Mouse (Mus musculus) retina, adult 2 months (tissue): ENCODE results near the gene Mllt10.

ENCODE experiments used
- DNase-seq: peaks from one replicate; pipeline ENCODE4 v3.0.0-alpha.2; 2012; ENCODE audit warnings: low read depth, low spot score

The Mllt10 gene

DNA sequence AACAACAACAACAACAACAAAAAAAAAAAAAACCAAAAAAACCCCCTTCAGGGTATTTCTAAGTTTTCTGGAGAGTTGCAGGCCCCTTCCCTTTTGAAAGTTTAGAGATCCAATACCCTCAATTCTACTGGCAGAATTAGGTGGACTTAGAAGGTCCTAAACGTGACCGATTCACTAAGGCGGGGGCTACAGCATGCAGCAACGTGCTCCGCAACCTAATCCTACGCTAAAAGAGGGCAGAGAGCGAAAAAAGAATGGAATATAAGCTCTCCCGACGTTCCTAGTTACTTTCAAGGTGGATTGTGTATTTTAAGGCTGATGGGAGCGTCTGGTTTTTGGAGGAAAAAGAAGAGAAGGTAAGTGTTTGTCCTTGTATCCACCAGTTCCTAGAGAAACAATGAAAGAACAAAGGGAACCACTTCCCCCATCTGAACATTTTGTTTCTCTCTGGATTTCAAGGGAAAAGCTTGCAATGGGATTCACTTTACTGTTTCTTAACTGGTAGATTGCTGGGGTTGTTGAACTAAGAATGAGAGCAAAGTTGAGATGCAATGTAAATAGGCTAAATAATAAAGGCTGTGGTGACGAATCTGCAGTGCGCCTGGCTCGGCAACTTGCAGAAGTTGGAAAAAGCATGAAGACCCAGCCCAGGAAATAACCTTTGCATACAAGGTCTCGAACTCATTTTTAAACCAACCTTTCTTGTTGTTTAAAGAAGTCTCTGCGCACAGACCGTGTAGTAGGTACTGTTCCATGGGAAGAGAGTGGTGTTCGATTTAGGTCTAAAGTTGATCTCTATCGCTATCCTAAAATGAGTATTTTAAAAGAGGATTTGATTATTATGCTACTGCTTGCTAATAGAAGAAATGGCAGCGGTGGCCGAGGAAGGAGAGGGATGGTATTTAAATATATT, at the start of gene Mllt10:
TSS of gene Mllt10 (plus strand) at position 222 of the 913 bp plus-strand sequence.
- DNase-seq, result no peak

DNA sequence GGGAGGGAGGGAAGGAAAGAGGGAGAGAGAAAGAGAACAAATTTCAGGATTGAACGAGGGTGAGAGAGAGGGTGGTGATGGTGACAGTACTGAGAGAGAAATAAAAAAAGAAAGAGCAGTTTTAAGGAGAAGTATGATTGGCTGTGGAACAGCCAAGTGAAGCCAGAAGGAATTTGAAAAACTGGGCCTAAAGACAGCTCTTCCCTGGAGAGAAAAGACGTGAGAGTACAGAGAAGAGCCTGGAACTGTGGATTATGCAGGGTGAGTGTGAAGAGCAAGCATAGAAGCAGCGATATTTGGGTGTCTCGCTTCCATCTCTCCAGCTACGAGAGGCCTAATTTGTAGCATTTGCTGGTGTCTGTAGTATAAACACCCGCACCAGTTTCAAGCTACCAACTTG, 43.8 kb upstream of the Mllt10 start:
- DNase-seq, result no peak

DNA sequence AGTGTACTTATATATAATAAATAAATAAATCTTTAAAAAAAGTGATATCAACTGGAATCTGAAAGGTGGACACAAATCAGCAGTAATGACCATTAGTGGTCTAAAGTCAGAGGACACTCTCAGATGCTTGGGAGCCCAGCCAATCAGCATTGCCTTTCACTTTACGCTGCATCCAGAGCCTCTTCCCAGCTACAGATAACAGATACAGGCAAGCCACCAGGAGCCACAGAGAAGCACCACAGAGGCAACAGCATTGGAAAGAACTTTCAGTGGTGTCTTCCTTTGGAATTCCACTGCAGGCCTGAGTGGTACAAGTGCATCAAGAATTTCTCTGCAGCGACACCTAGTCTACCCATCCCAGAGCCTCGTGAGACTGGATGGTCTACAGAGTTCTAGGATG, 42.2 kb upstream of the Mllt10 start:
- no peak for DNase-seq

DNA sequence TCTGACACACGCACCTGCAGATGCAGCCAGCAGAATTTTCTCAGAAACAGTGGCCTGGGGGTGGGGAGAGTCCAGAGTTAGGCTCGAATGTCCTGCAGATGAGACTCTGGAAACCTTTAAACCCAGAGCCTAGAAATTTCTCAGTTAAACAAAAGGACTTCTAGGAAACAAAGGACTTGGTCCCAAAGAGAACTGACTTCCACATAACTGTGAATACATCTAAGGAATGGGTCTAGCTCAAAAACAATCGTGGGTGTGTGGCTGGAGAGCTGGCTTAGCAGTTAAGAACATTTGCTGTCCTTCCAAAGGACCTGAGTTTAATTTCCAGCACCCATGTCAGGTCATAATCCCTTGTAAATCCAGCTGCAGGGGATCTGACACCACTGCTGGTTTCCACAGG, 39.5 kb upstream of the Mllt10 start:
- DNase-seq, result no peak

DNA sequence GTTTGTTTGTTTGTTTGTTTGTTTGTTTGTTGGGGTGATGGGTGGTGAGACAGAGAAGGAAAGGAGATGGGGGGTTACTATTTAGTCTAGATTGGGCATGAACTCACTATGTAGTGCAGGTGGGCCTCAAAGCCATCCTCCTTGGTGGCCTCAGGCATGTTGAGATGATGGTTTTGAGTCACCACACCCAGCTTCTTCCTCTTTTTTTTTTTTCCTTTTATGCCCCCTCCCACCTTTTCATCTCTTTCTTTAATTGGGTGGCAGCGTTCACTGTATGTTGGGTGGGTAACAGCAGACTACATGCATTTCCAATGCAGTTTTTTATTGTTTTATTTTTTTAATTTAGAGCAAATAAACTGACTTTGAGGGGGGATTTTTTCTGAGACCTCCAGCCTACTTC, 38.4 kb upstream of the Mllt10 start:
- no peak for DNase-seq

DNA sequence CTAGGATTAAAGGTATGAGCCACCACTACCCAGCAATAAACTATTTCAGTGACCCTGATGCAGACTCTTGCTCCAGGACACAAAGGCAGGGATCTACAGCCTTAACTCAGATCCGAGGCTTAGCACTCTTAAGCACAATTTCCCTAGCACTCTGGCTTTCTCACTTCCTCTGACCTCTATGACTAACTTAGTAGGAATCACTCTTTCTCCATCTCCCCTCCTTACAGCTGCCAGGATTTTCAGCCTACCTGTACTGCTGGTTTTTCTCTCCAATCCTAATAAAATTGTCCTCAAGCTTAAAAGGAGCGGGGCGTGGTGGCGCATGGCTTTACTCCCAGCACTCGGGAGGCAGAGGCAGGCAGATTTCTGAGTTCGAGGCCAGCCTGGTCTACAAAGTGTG, 37.7 kb upstream of the Mllt10 start:
- no peak for DNase-seq

DNA sequence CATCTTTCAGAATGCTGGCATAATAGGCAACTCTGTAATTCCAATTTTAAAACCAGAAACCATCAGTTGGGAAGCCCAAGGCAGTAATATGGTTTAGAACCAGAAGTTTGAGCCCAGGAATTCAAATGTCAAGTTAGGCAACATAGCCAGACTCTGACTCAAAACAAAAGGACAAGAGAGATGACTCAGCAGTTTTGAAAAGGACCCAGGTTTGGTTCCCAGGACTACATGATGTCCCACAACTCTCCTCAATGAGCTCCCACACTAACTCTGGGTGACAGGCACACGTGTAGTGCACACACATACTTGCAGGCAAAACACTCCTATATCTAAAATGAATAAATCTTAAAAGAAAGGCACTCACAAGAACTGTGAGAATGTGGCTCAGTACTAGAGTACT, 35.9 kb upstream of the Mllt10 start:
- no peak for DNase-seq

DNA sequence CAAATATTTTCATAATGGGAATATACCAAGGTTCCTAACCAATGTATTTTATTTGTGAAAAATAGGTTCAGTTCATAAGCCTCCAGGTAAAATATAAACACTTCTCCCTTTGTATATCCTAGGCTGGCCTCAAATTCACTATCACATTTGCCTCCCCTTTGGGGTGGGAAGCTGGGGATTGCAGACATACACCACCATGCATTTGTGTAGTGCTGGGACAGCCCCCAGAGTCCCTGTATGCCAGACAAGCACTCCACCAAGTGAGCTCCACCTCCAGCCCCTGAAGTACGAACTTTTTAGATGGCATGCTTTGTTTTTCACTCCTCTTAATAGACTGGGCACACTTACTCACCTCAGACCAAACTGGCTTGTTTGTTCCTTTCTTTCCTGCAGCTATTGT, 32.2 kb upstream of the Mllt10 start:
- DNase-seq, result no peak

DNA sequence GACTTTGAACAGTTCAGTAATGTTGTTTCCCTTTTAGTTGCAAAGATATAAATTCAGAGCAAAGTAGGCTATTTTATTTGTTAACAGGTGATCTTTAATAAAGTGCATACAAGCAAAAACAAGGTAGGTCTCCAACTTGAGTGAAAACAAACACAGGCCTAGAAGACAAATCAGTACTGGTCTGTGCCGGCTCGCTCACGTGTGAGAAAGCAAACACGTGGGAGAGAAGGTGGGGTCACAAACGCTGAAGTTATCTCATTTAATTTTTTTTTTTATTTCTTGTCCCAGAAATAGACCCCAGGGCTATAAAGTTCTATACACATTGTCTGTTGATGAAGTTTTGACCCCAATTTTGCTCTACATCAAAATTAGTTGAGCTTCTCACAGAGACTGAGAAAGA, 29.9 kb upstream of the Mllt10 start:
- no peak for DNase-seq

DNA sequence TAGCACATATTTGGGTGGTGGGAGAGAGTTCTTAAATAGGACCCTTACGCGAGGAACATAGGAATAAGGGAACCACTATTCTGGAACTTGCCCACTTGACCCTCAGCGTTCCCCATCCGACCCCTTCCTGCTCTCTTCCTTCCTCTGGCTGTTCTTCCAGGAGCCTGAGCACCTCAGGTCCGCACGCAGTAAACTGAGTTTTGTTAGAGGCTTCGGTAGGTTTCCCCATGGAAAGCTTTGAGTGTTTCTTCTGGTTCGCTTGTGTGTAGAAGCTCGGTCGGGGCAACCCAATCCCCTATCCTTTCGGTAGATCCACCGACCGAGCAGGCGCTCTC, 29.3 kb upstream of the Mllt10 start:
- DNase-seq, result no peak

DNA sequence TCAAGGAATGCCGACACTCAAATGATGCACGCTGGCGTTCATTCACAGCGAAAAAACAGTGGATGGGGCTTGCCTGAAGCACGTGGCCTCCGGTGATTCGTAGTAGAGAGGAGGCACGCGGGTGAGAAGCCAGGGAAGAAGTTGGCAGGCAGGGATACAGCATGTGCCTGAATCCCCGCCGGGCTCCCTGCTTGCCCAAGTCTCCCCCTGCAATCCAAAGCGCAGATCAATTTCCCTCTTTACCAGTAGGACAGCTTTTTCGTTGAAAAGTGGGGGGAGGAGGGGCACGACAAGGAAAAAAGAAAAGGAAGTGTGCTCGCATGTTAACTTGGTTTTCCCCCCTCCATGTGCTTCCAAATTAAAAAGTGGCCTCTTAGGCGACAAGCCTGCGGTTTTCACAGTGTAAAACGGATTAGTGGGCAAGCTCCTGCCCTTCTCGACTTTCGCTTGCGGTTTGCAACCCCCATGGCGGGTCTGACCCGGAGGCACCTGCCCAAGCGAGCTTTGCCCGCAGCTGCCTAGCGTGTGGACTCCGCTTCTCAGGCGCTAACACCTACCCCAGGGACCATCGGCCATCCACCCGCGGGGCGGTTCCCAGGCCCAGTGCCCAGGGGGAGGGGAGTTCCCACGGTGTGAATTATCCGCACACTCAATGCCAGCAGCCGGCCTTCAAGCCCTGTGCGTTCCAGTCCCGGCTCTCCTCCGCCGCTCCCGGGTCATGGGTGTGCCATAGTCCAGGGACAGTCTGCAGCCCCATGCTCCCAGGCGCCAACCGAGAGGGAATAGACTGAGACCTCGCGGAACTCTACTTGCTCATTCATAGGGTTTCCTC, 28.7 kb upstream of the Mllt10 start:
- DNase-seq, result no peak

DNA sequence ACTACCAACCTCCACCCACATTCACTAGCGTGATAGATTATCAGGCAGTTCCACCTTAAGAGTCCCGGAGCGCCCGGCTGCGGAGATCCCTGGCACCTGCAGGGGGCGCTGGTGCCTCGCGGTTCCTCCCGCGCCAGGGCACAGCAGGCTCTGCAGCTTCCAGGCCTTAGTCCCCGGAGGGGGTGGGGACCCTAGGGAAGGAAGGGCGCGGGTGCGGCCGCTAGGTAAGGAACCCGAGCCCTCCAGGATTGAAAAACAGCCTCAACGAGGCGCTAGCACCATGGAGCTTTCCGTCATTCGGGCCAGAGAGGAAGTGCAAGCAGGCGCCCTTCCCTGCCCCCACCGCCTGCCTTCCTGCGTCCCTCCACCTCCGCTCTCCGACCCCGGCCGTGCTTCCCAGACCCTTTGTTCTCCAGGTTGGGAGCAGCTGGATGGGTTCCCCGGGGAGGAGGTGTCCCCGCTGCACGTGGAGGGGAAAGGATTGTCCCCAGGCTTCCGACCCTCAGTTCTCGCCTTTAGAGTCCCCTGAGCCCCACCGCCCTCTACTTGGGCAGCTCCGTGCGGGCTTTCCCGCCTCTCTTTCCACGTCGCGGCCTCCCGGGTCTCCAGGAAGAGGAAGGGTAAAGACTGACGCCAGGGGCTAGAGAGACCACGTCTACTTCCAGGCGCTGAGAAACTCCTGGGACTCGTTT, 27.4 kb upstream of the Mllt10 start:
- peak; percentile 85 for DNase-seq

DNA sequence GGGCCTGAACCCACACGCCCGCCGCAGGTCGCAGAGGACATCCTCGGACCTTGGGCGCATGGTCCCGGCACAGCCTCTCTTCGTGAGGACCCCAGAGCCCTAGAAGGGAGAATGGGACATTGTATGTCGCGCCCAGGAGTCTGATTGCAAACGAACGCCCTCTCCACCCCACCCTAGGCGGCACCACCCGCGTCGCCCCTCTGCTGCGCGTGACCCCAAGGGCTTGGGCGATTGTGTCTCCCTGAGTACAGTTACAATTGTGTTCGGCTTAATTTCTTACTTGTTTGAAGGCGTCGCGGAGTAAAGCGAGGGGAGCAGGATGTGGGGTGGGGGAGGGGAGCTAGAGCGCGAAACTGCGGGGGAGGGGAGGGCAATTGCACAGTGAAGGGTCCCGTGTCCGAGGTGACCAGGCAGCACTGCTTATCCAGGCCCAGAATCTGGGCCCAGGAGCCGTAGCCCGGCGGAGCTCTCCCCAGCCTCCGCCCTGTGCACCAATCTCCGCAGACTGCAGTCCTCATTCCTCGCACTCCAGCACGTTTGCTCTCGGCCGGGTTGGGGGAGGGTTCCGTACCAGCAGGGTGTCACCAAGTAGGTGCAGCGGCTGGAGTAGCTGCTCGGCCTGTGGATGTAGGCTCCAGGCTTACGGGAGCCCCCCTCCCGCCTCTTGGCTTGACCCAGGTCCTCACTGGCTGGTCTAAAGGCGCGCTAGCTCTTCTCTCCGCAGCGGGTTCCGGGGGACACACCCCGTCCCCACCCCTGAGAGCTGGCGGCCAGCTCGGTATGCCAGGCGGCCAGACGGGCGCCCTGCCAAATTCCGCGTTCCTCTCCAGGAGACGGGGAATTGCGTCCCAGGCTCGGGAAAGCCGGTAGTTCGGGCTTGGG, 26.7 kb upstream of the Mllt10 start:
- DNase-seq, result no peak

DNA sequence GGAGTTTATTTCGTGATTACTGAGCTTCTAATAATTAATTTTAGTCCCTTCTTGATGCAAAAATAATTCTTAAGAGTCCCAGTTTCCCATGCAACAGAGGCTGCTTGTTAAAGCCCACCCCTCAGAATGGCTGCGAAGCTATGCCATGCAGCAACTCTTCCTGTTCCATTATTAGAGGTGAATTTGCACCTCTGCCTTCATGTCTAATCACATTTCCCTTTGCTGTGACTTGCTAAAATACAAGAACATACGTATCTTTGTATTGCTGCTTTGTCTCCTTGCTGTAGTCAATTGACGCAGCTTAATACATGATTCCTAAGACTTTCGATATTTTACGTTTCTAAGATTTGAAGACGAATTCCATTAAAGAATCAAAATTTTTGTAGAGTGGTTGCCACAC, 25.4 kb upstream of the Mllt10 start:
- DNase-seq, result no peak

DNA sequence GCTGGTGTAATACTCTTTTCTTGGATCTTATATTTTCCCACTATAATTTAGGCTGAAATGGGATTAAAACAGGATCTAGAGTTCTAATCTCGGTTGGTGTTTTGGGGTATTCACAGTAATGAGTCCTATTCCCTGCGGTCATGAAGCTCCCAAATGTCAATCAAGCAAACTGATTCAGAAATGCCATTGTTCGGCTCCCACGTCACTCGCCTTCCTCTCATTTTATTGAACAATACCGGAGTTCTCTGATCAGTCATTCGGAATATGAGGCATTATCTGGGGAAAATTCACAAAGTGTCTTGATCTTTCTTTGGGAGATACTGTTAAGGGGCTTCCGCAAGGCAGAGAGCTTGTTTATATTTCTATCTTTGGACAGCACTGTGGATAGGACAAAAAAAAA, 24.5 kb upstream of the Mllt10 start:
- DNase-seq, result no peak

DNA sequence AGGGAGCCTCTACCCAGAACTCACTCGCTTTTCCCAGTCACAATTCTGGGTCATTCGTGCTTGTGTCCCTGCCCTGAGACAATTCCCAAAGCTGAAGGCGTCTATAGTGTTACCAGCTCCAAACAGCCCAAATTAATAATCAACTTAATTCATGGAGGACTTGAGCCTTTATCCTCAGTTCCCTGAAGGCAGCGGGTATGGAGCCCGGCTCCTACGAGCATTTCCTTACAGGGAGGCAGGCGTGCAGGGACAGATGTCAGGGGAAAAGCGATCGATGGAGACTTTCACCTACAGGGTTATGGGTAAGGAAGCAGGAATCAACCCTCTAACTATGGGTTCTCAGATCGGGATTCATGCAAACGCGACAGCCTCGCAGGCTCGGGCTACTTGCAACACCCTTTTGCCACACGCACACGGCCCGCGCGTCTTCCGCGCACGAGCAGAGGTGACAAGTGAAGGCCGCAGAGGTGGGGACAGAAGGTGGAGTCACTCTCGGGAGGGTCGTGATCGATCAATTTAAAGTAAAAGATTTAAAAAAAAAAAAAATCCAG, 23.7 kb upstream of the Mllt10 start:
- no peak for DNase-seq

DNA sequence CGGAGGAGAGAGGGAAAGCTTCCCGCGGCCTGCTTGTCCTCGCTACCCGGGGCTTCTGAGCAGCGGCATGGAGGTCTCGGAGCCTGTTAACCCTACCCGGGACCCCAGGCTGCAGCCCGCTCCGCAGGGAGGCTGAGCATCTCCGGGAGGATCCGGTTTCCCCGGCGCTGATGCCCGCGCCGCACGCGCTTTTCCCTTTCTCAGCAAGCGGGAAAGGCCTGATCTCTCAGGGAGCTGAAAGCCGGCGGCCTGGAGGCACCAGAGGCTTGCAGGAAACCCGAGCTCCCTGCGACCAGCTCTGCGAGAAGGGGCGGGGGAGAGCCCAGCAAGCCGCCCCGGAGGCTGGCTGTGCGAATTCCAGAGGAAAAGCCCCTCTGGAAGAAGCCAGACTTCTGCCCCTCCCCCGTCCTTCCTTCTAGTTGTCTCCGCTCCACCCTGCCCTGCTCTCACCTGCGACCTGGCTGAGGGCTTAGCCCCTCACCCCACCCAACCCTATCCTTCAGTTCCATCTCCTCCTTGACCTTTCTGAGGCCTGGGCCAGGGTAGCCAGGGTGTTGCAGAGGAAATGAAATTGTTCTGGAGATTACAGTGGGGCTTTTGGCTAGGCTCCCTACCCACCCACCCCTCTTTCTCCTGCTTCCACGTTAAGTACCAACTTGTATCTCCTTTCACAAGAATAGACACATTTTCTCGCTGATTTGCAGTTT, 23.1 kb upstream of the Mllt10 start:
- no peak for DNase-seq

DNA sequence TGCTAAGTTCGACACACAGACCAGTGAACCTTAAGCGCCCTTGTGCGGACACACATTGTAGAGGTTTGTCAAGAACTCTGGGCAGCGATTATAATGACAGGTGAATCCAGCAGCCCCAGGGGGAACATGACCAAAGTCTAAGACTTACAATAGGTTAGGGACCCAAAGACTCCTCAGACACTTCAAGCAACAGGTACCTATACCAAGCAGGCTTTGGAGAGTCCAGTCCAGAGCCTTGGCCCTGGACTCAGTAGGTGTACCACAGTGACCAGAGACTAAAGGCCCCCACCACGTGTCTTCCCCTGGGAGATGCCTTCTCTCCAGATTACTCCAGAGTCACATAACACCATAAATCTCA, 22.5 kb upstream of the Mllt10 start:
- DNase-seq, result no peak

DNA sequence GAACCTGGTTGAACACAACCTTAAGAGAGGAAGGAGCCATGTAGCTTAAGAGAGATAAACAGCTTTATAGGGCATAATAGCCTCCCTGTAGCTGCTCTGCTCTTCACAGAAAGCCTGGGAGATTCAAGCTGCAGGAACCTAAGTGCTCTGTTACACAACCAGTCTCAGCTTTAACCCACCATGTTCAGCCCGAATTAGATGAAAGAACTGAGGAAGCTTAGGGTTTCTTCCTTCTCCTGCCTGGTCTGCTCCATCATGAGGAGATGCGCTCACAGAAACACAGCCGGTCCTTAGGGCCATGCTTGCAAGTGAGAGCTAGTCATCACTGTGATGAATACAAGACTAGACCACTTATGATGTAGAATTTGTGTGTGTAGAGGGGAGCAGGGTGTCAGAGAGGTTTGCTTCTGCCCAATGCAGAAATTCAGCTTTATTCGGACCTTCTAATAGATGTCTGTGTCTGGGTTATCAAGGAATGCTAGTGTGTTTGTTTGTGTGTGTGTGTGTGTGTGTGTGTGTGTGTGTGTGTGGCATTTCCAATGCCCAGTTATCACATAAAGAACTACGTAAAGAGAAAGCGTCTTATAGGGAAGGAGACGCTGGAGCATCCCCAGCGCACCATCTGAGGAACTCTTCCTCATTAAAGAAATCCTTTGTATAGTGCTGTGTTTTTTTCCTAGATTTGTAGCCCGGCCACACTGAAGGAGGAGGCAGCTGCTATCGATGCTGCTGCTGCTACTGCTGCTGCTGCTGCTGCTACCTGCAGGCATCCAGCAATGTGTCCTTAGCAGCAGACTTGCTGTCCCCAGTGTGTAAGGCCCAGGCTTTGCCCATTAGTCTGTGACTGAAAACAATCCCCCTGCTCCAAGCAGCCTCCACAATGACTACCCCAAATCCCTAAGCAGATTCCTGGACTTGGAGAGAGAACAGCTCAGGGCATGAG, 21.6 kb upstream of the Mllt10 start:
- no peak for DNase-seq
